Mouse (Mus musculus) layer of hippocampus, adult 11-12 months (tissue): ENCODE measurements at regions not wholly inside any gene's neighbourhood (a gene's known extent, or its start where the extent isn't known, plus 50 kb on each side); places are given as distances from the start of the nearest gene placed in this dataset.
"Not testable (repeated sequence)": the region's sequence is repeated elsewhere in the genome, so short reads cannot be mapped to it uniquely, and the experiment has no call there.

ENCODE experiments used
- DNase-seq: peaks from one replicate; pipeline ENCODE4 v3.0.0; 2022; ENCODE audit warnings: low spot score

GRCm38 (mm10) chr5:26573446-26573845 lies 243.6 kb upstream of the Dpp6 start:
- DNase-seq = no peak

DNA sequence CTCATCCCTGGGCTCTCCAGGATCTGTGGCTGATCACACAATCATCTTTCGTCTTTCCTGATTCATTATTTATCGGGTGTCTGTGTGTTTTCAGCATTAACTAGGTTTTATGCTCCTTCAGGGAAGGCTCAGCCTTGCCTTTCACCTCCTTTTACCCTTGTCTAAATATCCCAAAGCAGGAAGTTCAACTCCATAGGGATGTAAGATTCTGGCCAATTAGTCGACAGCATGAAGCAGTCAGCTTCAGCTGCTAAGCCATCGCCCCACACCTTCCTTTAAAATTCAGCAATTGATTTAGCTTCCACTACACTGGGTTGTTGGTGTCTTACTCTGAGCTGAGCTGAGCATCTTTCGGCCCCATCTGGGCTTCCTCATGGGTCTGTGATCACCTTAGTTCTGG lies 230.9 kb upstream of the Dpp6 start:
- DNase-seq = no peak

DNA sequence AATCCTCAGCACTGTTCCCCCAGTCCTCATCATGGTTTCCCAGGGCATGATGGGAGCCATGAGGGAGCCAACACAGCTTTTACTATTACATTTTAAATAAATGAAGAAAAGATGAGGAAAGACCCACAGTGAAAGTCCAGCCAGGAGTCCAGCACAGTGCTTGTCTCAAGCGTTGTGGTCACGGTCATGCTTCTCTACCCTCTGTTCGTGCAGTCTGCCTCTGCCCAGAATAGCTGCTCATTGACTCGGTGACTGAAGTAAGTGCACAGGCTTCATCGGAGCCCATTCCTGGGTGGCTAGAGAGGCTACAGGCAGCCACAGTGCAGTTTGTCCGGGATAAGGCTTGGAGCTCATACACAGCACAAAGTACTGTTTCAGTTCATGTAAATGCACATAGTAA lies 226.1 kb upstream of the Dpp6 start:
- DNase-seq = no peak

- DNase-seq = no peak
Measured at GRCm38 (mm10) chr5:26592341-26592740, 224.7 kb upstream of the Dpp6 start.

DNA sequence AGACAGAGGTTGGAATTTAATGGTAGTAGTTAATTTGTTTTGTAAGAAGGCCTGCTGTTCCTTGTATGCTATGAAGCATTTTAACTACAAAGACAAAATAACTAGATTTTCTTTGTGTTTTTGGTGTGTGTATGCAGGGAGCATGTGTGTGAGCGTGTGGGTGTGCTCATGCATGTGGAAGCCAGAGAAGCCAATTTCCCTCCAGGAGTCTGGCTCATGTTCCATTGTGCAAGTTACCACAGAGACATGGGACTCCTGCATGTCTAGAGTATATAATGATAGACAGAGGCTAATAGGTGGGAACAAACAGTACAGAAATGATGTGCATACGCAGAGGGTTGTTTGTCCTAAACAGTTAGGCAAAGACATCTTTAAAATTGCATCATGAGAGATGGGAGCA lies 219.0 kb upstream of the Dpp6 start:
- DNase-seq = no peak

DNA sequence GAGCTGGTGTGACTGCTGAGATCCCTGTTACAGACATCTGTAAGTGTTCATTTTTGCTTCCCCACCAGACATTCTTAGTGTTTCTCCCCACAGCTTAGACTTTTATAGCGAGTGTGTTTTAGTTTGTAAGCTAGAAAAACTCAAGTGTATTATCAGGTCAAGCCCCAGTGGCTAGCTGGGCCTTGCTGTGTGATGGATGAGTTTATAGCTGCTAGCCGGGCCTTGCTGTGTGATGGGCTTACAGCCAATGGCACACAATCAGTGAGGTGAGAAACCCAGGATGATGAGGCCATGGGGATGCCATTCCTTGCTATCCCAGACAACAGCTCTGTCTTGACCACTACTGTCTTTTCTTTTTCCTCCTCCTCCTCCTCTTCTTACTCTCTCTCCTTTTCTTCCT lies 197.7 kb upstream of the Dpp6 start:
- no peak for DNase-seq

- no peak for DNase-seq
Measured at GRCm38 (mm10) chr5:26622116-26622515, 194.9 kb upstream of the Dpp6 start.

GRCm38 (mm10) chr5:26671478-26671877 lies 145.5 kb upstream of the Dpp6 start:
- no peak for DNase-seq

DNA sequence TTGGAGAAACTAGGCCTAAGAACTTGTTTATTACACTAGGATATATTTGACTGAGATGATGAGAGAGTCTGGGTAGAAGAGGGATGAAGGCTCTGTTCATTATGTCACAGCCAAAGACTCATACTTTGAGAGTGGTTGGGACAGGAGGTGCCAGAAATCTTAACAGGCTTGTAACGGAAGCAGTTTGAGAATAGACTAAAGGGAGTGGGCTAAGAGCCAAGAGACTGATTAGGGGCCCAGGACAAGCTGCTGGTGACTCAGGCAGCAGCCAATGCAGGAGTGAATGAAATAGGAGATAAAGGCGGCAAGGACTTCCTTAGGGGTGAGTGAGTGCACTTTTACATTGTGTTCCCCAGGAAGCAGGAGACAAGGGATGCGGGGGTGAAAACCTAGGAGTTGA lies 127.2 kb upstream of the Dpp6 start:
- DNase-seq = no peak

GRCm38 (mm10) chr5:26691121-26691520 lies 125.9 kb upstream of the Dpp6 start:
- no peak for DNase-seq

- no peak for DNase-seq
Measured at GRCm38 (mm10) chr5:26692013-26692412, 125.0 kb upstream of the Dpp6 start.

- DNase-seq = not testable (repeated sequence)
Measured at GRCm38 (mm10) chr5:26703621-26704020, 113.4 kb upstream of the Dpp6 start.

DNA sequence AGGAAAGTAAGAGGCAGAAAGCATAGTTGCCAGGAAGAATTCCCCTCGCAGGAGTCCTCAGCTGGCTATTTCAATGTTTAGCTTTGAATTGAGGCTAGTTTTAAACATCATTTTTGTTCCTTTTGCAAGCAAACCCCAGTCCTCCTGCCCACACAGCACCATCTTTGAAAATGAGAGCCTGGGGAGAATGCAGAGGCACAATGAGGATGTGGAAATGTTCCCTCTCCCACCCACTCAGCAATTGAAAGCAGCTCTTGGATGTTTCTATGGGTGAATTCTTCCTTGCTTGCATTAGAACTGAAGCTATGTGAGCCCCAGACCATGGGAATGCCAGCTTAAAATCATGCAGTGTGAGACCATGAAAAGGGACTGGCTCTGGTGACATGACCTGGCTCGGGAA lies 109.3 kb upstream of the Dpp6 start:
- DNase-seq = peak; percentile 15

GRCm38 (mm10) chr5:26724491-26724890 lies 92.5 kb upstream of the Dpp6 start:
- DNase-seq = no peak

DNA sequence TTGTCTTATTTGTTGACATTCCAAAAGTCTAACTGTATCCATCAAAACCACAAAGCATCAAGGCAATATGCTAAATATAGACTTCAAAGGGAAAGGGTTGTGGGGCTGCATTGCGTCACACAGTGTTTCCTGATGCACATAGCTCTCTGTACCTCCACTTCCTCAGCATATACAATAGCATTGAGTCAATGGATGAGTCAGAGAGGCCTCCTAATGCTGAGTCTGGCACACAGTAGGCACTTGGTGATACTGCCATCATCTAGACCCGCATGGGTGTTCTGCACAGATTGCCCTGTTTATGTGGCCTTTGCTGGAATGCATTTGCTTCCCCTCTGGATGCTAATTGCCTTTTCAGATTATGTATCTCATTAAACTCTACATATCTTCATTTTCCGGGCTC lies 91.0 kb upstream of the Dpp6 start:
- no peak for DNase-seq

DNA sequence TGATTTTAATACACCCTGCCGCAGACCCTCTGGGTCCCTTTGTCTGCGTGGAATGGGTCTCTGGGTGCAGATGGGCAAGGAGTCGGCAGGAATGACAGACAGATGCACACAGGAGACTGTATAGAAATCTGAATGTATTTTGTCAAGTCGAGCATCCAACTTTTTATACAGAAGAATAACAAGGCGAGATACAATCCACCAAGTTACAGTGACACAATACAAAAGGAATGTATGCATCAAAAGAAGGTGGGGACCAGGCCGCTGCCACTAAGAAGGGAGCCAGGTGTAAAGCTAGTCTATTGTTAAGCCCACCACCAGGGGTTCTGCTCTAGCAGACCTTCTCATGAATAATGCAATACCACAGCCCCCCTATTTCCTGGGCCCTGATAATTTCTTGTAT lies 65.8 kb upstream of the Dpp6 start:
- not testable (repeated sequence) for DNase-seq

GRCm38 (mm10) chr5:26751601-26752305 lies 65.2 kb upstream of the Dpp6 start:
- not testable (repeated sequence) for DNase-seq

DNA sequence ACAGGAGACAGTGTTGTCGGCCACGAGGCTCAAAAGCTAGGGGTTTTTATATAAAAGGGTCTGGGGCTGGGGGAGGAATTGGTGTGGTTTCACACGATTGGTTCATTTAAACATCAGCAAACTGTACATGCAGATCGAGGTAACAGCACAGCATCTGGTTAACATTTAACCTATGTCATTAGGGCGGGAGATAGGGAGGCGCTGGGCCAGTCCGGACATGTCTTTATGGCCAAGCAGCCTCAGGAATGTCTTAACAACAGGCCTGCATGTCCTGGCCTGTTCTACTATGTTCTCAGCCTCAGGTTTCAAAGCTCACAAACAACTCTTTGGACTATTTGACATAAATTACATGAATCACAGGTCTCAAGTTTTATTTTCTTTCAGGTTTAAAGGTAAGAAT lies 62.9 kb upstream of the Dpp6 start:
- not testable (repeated sequence) for DNase-seq
